Mouse (Mus musculus) layer of hippocampus, adult 9-10 months (tissue): ENCODE measurements at regions not wholly inside any gene's neighbourhood (a gene's known extent, or its start where the extent isn't known, plus 50 kb on each side); places are given as distances from the start of the nearest gene placed in this dataset.

Source experiments
- DNase-seq: peaks from one replicate; pipeline ENCODE4 v3.0.0; 2022; ENCODE audit warnings: low spot score

GRCm38 (mm10) chr19:59646231-59646630, 188.1 kb downstream of the Emx2 start:
- no peak for DNase-seq

GRCm38 (mm10) chr19:59646656-59647055, 188.5 kb downstream of the Emx2 start:
- DNase-seq: no peak

- no peak for DNase-seq
Observed at GRCm38 (mm10) chr19:59649421-59649820, 191.2 kb downstream of the Emx2 start.

- no peak for DNase-seq
Observed at GRCm38 (mm10) chr19:59650611-59651329, 192.6 kb downstream of the Emx2 start.

- DNase-seq: no peak
Observed at GRCm38 (mm10) chr19:59653631-59654367, 195.6 kb downstream of the Emx2 start.

- DNase-seq: no peak
Observed at GRCm38 (mm10) chr19:59655321-59655720, 197.1 kb downstream of the Emx2 start.

GRCm38 (mm10) chr19:59669793-59670192, 211.6 kb downstream of the Emx2 start:
- DNase-seq: no peak

- no peak for DNase-seq
Observed at GRCm38 (mm10) chr19:59673537-59673936, 215.4 kb downstream of the Emx2 start.

GRCm38 (mm10) chr19:59679191-59679590, 221.0 kb downstream of the Emx2 start:
- DNase-seq: no peak

- DNase-seq: no peak
Observed at GRCm38 (mm10) chr19:59680356-59680755, 222.2 kb downstream of the Emx2 start.

- no peak for DNase-seq
Observed at GRCm38 (mm10) chr19:59684292-59684691, 226.1 kb downstream of the Emx2 start.

- DNase-seq: no peak
Observed at GRCm38 (mm10) chr19:59685826-59686717, 227.9 kb downstream of the Emx2 start.

- no peak for DNase-seq
Observed at GRCm38 (mm10) chr19:59687206-59687605, 229.0 kb downstream of the Emx2 start.

GRCm38 (mm10) chr19:59687681-59688080, 229.5 kb downstream of the Emx2 start:
- DNase-seq: no peak

- DNase-seq: no peak
Observed at GRCm38 (mm10) chr19:59691541-59692096, 233.4 kb downstream of the Emx2 start.

- DNase-seq: no peak
Observed at GRCm38 (mm10) chr19:59697628-59698027, 239.5 kb downstream of the Emx2 start.

- DNase-seq: no peak
Observed at GRCm38 (mm10) chr19:59700187-59700586, 242.0 kb downstream of the Emx2 start.

- no peak for DNase-seq
Observed at GRCm38 (mm10) chr19:59707106-59707505, 236.3 kb downstream of the Rab11fip2 start.

- no peak for DNase-seq
Observed at GRCm38 (mm10) chr19:59709180-59709579, 234.3 kb downstream of the Rab11fip2 start.

GRCm38 (mm10) chr19:59715086-59715485, 228.4 kb downstream of the Rab11fip2 start:
- DNase-seq: no peak

- DNase-seq: no peak
Observed at GRCm38 (mm10) chr19:59717813-59718483, 225.5 kb downstream of the Rab11fip2 start.

- no peak for DNase-seq
Observed at GRCm38 (mm10) chr19:59738541-59738940, 204.9 kb downstream of the Rab11fip2 start.
